Mouse (Mus musculus): ENCODE measurements around the gene Smarca1. TPM values are rescaled to one million over a fixed set of nuclear protein-coding genes. Genes with fewer than 3 reads are reported as not detected.

Smarca1 gene
- not detected for total RNA-seq (2023)

GRCm38 (mm10) chrX:47892431-47893024 is at the start of gene Smarca1:
Smarca1 (minus strand) TSS chrX:47892974.

GRCm38 (mm10) chrX:47912306-47912792 is 19.6 kb upstream of the Smarca1 start, which contains the start of gene Ocrl:
Ocrl (plus strand) TSS chrX:47912387.

Other genes starting within 250 kb of the Smarca1 start
- gene Ocrl, start 19.4 kb upstream of the Smarca1 start, total RNA-seq (2023), result 10 to 100 TPM; 15.1 to 15.8 TPM
- gene Apln, start 141.9 kb upstream of the Smarca1 start, total RNA-seq (2023), result under 1 TPM; 0.29 to 0.96 TPM
- not detected for gene Xpnpep2, start 215.8 kb upstream of the Smarca1 start, total RNA-seq (2023)

All from neutrophil, adult 83 days (primary cell).